Mouse (Mus musculus) kidney, adult 11 months (tissue): ENCODE measurements at regions not wholly inside any gene's neighbourhood (a gene's known extent, or its start where the extent isn't known, plus 50 kb on each side); places are given as distances from the start of the nearest gene placed in this dataset.

Source experiments
- DNase-seq: peaks from one replicate; pipeline ENCODE4 v3.0.0; 2022

- peak; percentile 56 for DNase-seq
These were observed 142.4 kb upstream of the Spdl1 start for GRCm38 (mm10) chr11:34975771-34976302.

- no peak for DNase-seq
These were observed 140.1 kb upstream of the Spdl1 start for GRCm38 (mm10) chr11:34973467-34973921.

GRCm38 (mm10) chr11:34973012-34973411 is 139.6 kb upstream of the Spdl1 start:
- no peak for DNase-seq

- DNase-seq = no peak
These were observed 125.8 kb upstream of the Spdl1 start for GRCm38 (mm10) chr11:34959291-34959690.

GRCm38 (mm10) chr11:34941486-34942456 is 108.3 kb upstream of the Spdl1 start:
- no peak for DNase-seq

GRCm38 (mm10) chr11:34940151-34940550 is 106.7 kb upstream of the Spdl1 start:
- no peak for DNase-seq

- DNase-seq = no peak
These were observed 105.6 kb upstream of the Spdl1 start for GRCm38 (mm10) chr11:34939002-34939401.

DNA sequence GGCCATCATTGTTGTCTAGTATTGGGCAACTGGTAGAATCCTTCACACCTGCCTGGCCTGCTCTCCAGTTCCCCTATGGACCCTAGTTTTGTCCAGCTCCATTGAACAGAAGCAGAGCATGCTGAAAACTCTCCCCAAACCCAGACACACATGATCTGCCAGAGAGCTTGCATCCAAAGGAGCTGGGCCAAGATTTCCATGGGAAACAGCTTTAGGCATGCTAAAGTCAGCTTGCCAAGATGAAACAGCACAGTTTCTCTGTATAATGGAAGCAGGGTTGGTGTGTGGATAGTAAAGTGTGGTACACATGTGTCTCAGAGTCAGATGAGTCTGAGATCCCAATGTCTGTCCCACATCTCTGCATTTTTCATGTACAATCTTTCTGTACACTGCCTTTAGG is 98.8 kb upstream of the Spdl1 start:
- DNase-seq = no peak

DNA sequence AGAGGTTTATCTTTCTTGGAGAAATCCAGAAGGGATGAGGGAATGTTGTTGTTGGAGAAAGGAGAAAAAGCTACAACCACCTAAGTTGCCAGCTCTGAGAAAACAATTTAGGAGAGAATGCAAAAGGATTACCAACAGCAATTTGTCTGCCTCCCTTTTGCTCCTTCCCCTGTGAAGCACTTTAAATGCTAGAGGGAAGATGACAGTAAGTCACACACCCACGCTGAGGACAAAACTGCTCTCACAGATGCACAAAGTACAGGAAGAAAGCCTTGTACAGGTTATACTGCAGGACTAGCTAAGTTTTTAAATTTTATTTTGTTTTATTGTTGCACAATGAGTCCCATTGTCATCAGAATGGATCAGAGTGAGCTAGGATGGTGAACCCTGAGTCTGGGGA is 83.7 kb upstream of the Spdl1 start:
- no peak for DNase-seq

DNA sequence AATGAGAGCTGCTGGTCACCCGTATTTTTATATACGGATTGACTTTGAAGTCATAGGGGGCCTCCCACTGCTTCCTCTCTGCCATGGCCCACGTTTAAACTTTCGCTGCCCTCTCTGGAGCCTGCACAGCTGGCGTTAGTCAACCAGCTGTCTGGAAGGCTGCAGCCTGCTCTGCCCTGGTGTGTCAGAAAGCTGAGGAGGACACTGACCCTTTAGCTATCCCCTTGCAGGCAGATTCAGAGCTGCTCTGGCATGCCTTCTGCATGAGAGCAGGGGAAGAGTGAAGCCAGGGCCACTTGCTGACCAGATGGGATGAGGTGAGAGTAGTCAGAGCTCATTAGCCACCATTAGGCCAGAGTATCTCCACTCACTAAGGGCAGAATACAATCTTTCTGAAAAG is 76.4 kb upstream of the Spdl1 start:
- no peak for DNase-seq

DNA sequence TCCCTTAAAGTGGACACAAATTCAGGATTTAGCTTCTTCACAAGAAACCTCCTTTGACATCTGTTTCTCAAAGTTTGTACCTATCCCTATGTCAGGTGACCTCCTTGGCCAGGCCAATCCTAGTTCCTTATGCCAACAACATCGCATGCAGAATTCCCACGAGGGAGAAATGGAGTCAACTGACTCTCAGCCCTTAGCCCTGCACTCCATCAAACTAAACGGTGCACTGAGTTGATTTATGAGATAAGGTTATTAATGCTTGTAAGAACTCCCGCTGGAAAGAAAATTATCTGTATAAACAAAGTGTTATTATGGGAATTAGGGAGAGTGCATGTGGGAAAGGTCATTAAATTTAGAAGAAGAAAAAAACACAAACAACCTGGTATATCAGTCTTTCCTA is 70.8 kb upstream of the Spdl1 start:
- no peak for DNase-seq

- no peak for DNase-seq
These were observed 66.0 kb upstream of the Spdl1 start for GRCm38 (mm10) chr11:34899400-34899799.

GRCm38 (mm10) chr11:34895624-34896023 is 62.2 kb upstream of the Spdl1 start:
- no peak for DNase-seq

DNA sequence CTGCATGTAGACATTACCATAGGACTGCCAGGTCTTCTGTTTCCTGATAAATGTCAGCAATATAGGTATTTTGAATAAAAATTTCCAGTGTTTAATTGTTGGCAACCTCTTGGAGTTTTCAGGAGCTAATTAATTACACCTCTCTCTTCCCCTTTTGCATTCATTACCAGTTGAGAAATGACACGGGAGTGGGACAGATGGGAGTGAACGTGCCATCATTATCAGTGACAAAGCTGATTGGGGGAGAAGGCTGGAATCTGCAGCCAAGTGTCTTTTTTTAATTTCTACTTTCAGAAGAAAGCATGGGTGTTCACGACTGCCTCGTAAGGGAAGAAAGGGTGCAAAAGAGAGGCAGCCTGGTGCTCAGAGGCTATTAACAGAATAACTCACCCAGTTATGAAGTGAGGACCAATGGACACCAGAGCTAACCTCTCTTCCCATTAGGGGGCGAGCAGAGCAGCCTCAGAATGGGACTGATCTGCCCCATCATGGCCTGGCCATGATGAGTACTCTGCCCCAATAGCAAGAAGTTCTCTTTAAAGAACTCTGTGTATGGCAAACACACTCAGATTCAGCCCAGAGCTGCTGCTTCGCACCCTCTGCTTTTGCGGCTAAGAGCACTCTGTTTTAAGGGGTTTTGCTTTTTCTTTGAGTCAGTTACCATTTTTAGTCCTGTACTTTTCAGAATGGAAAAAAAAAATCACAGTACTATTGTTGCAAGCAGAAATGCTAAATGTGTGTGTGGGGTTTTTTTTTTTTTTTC is 55.1 kb upstream of the Spdl1 start:
- no peak for DNase-seq

- DNase-seq = no peak
These were observed 54.1 kb upstream of the Spdl1 start for GRCm38 (mm10) chr11:34887587-34887986.
